Mouse (Mus musculus) limb, embryonic 14.5 days (tissue): ENCODE measurements around the gene Ddx55. TPM values are rescaled to one million over a fixed set of nuclear protein-coding genes. Genes with fewer than 3 reads are reported as not detected.

ENCODE experiments used
- ATAC-seq: fragments of 200-750 bp; cut with Nextera tagmentation; 2 replicates; pipeline ENCODE4 v1.8.0; 2017; ENCODE audit warnings: low read depth, moderate number of reproducible peaks, moderate TSS enrichment; ENCODE audit not compliant: low FRiP score
- DNase-seq: peaks from one replicate; pipeline ENCODE4 v3.0.0-alpha.2; 2015; ENCODE audit warnings: low spot score
- H3K27ac ChIP-seq: fragments of 300-500 bp; sonication (generic); replicated peaks from 2 replicates; pipeline ENCODE4 v1.5.1; 2014; ENCODE audit warnings: low read depth, mild to moderate bottlenecking, low read length, moderate library complexity, mixed read lengths
- H3K27me3 ChIP-seq: fragments of 300-500 bp; sonication (generic); 2 replicates; pipeline ENCODE4 v1.6.1; 2014; ENCODE audit warnings: low read length, mixed read lengths; ENCODE audit not compliant: control insufficient read depth, insufficient read depth
- H3K36me3 ChIP-seq: fragments of 300-500 bp; sonication (generic); 2 replicates; pipeline ENCODE4 v1.6.1; 2014; ENCODE audit warnings: mild to moderate bottlenecking, low read length, moderate library complexity, mixed read lengths; ENCODE audit not compliant: control insufficient read depth, insufficient read depth
- H3K4me1 ChIP-seq: fragments of 300-500 bp; sonication (generic); 2 replicates; pipeline ENCODE4 v1.6.1; 2014; ENCODE audit warnings: antibody characterized with exemption, low read length, mixed read lengths; ENCODE audit not compliant: control insufficient read depth, insufficient read depth
- H3K4me2 ChIP-seq: fragments of 300-500 bp; sonication (generic); replicated peaks from 2 replicates; pipeline ENCODE4 v1.6.1; 2014; ENCODE audit warnings: low read depth, mild to moderate bottlenecking, low read length, moderate library complexity; ENCODE audit not compliant: severe bottlenecking
- H3K4me3 ChIP-seq: fragments of 300-500 bp; sonication (generic); replicated peaks from 2 replicates; pipeline ENCODE4 v1.5.1; 2014; ENCODE audit warnings: low read length
- H3K9ac ChIP-seq: fragments of 300-500 bp; sonication (generic); 2 replicates; pipeline ENCODE4 v1.6.1; 2014; ENCODE audit warnings: mild to moderate bottlenecking, low read depth, low read length, moderate library complexity; ENCODE audit not compliant: severe bottlenecking
- H3K9me3 ChIP-seq: fragments of 300-500 bp; sonication (generic); 2 replicates; pipeline ENCODE4 v1.6.1; 2016; ENCODE audit warnings: low read length; ENCODE audit not compliant: control insufficient read depth
- POLR2A ChIP-seq: fragments of 200-500 bp; IDR thresholded peaks from 2 replicates; pipeline ENCODE4 v1.8.0; 2012; ENCODE audit warnings: inconsistent platforms, mild to moderate bottlenecking, moderate library complexity, borderline replicate concordance; ENCODE audit not compliant: insufficient read depth, insufficient read length; ENCODE audit errors: extremely low read depth
- WGBS: fragments of 180-500 bp; shearing (Covaris S2); extraction: QIAGEN DNeasy Blood & Tissue Kit; methylation state at CpG from one replicate; pipeline ENCODE4 v1.1.7; 2014; 5-methylcytosine and 5-hydroxymethylcytosine counted together
- polyA plus RNA-seq, 2 experiments: library from polyadenylated mRNA; depleted of rRNA in 1 of 2; stranded (reverse) in 1 of 2; unstranded in 1 of 2; fragments of >200 nt; fragmentation: Nextera tagmentation in 1 of 2; extraction: Ambion mirVana in 1 of 2; gene quantifications; 2 replicates each; pipeline versions ENCODE4 v1.2.1 to v1.2.3; 2012 to 2014

Gene Ddx55
- polyA plus RNA-seq, 2 experiments: 11.9 to 22.0 TPM

DNA sequence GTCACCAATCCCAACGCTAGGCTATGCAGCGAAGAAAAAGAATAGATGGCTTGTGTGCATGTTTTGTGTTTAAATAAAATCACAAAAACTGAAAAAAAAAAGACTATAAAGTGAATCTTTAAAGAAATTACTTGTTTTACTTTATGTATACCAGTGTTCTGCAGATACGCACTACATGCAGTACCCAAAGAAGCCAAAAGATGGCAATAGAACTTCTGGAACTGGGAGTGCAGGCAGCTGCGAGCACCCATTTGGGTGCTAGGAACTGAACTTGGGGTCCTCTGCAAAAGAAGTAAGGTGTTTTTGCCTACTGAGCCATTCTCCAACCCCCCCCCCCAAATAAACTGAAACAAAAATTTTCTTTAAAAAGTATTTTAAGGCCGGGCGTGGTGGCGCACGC lies 29.6 kb upstream of the Ddx55 start:
- Histone ChIP-seq H3K4me1 (no peaks in the 10 kb centered on the region), H3K27me3 (no peaks in the 10 kb centered on the region), H3K36me3 (peaks cover 32% of the 10 kb centered on the region), H3K9me3 (no peaks in the 10 kb centered on the region), H3K4me2 (no peak overlapping the region), H3K4me3 (no peak overlapping the region), H3K27ac (no peak overlapping the region), H3K9ac (no peak overlapping the region)
- DNase-seq: no peak
- WGBS: 96% methylated on average over 8 of the region's 8 CpGs
- TF ChIP-seq POLR2A: no peak
- no peak for ATAC-seq

DNA sequence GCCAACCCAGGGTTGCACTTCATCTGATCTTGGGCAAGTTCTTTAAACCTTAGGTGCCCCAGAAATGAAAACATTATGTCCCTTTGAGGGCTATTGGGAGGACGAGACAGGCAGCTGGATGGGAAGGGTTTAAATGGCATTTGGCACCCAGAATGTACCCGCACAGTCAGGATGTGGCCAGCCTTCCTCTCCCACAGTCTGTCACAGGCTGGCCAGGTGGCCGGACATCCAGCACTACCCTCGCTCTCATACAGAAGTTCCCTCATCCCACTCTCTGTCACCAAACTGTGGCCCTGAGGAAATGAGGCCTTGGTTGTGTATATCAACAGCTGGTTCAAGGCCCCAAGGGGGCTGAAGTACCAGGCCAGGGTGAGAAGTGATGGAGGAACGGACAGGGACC lies 27.7 kb upstream of the Ddx55 start:
- DNase-seq (no peak), ATAC-seq (no peak)
- no peak overlapping the region for H3K9ac ChIP-seq
- H3K9me3 ChIP-seq: no peaks in the 10 kb centered on the region
- 90% methylated on average over 5 of the region's 5 CpGs for WGBS
- H3K27ac ChIP-seq: no peak overlapping the region
- no peak for TF ChIP-seq POLR2A
- H3K4me2 ChIP-seq: no peak overlapping the region
- H3K4me1 ChIP-seq: peaks cover 18% of the 10 kb centered on the region
- no peak overlapping the region for H3K4me3 ChIP-seq
- H3K27me3 ChIP-seq: no peaks in the 10 kb centered on the region
- peaks cover 19% of the 10 kb centered on the region for H3K36me3 ChIP-seq

DNA sequence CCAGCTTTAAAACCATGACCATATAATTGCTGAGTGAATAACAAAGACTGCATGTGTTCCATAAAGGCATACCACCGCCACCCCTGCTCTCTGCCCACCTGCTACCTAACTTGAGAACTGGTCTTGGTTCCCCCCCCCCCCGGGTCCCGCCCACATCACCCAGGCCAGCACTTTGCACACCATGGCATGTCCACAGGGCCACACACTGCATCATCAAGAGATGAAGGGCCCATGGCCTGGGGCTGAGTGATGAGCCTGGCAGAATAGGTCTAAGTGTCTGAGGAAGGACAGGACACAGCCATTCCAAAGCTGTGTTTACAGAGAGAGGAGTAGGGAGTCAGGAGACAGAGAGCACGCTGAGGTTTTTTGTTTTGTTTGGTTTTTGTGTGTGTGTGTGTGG lies 24.3 kb upstream of the Ddx55 start:
- Histone ChIP-seq H3K4me2 (peak overlapping the region; percentile 69), H3K27ac (peak overlapping the region; percentile 26; the same call in 1 of the 2 replicates)
- WGBS: 64% methylated on average over 4 of the region's 4 CpGs

DNA sequence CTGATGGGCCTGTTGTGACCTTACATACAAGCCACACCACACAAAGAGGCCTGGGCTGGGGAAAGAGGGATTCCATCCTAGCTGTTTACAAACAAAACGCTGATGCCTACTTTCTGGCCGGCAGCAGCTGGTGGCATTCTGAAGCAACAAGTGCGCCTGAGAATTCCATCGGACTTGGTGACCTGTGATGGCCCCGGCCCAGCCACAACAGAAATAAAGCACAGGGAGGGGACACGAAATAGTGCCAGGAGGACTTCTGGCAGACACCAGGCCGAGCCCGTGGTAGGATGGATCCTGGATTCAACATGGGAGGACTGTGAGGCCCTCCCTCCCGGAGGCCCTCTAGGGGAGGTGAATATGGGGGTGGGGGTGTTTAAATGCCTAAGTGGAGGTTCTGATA lies 23.9 kb upstream of the Ddx55 start:
- peak overlapping the region; percentile 69 for H3K4me2 ChIP-seq
- no peak for TF ChIP-seq POLR2A
- no peak for DNase-seq
- H3K4me3 ChIP-seq: peak overlapping the region; percentile 59
- ATAC-seq: no peak
- peak overlapping the region; percentile 26; the same call in 1 of the 2 replicates for H3K27ac ChIP-seq
- 29% methylated on average over 9 of the region's 9 CpGs for WGBS
- H3K36me3 ChIP-seq: peaks cover 11% of the 10 kb centered on the region
- peak overlapping the region; percentile 47 for H3K9ac ChIP-seq
- H3K27me3 ChIP-seq: no peaks in the 10 kb centered on the region
- peaks cover 30% of the 10 kb centered on the region for H3K4me1 ChIP-seq
- H3K9me3 ChIP-seq: no peaks in the 10 kb centered on the region

More for the DNA sequence above, 24.3 kb upstream of the Ddx55 start:
- no peaks in the 10 kb centered on the region for H3K27me3 ChIP-seq
- peak overlapping the region; percentile 59 for H3K4me3 ChIP-seq
- no peak for TF ChIP-seq POLR2A
- peaks cover 30% of the 10 kb centered on the region for H3K4me1 ChIP-seq
- DNase-seq (no peak), ATAC-seq (no peak)
- 0 out of 2 replicates have a peak overlapping the region, but pooled peaks have one; percentile 47 for H3K9ac ChIP-seq
- H3K9me3 ChIP-seq: no peaks in the 10 kb centered on the region
- peaks cover 11% of the 10 kb centered on the region for H3K36me3 ChIP-seq

GRCm38 (mm10) chr5:124529191-124529651 lies 23.4 kb upstream of the Ddx55 start:
- Histone ChIP-seq H3K9me3 (no peaks in the 10 kb centered on the region), H3K4me1 (peaks cover 30% of the 10 kb centered on the region), H3K36me3 (peaks cover 10% of the 10 kb centered on the region), H3K9ac (peak overlapping the region; percentile 47), H3K4me2 (peak overlapping the region; percentile 69), H3K27ac (0 out of 2 replicates have a peak overlapping the region, but pooled peaks have one; percentile 20), H3K4me3 (peak overlapping the region; percentile 59), H3K27me3 (no peaks in the 10 kb centered on the region)
- WGBS: 9% methylated on average over 8 of the region's 8 CpGs
- ATAC-seq (no peak), DNase-seq (no peak)
- TF ChIP-seq POLR2A: no peak
